Mouse (Mus musculus) G1E (cell line): ENCODE measurements around the gene Ugt1a1.

Experiments
- CTCF ChIP-seq: IDR thresholded peaks from 2 replicates; pipeline ENCODE4 v1.5.1; 2012; ENCODE audit warnings: low read depth, low read length, inconsistent platforms, mixed read lengths
- GATA1 ChIP-seq: IDR thresholded peaks from 2 replicates; pipeline ENCODE4 v1.6.1; 2012; ENCODE audit warnings: borderline replicate concordance, low read length, inconsistent platforms, mixed read lengths
- TAL1 ChIP-seq: conservative IDR thresholded peaks from 2 replicates; pipeline ENCODE4 v1.6.1; 2012; ENCODE audit warnings: low read depth, low read length, inconsistent platforms, mixed read lengths

- TF ChIP-seq CTCF (no peak), TAL1 (no peak), GATA1 (no peak)
Observed at GRCm38 (mm10) chr1:88179657-88180056, 32.1 kb upstream of the Ugt1a1 start.
